In the genomic region with DNA sequence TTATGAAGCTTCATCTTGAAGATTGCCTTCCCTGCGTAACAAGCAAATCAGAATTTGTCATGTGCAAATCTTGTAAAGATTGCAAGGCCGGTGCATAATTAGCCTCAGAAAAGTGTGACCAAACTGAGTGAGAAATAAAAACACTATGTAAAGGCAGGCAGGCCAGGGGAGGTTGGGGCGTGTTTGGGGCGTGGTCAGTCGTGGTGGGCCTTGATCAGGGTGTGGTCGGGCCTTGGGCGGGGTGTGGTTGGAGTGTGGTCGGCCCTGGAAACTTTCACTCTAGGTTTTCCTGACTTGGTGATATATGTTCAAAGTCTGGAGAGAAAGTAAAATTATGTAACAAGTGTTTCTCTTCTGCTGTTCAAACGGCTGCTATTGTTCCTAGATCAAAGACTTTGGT, we compare ENCODE assay signal across 12 mouse cellular contexts.
DNase-seq lines count a peak whose midpoint lies in the region; ATAC-seq and TF ChIP-seq lines count a peak whose summit lies in the region.
"Had no signal": no experiment of that assay in that cellular context is flagged by ENCODE, and none has a peak within 500 bp of the region (broad histone marks: within the 10 kb centered on the region; RNA-seq: fewer than 3 reads in every experiment).

No protein-coding gene starts in this region.

- WGBS in lung, embryonic 15.5 days = 47% methylated on average over 9 of the region's 9 CpGs
- WGBS in lung, adult 2 months = 29% methylated on average over 9 of the region's 9 CpGs
- WGBS in liver, embryonic 13.5 days (ENCODE audit: insufficient replicate concordance) = 15% methylated on average over 9 of the region's 9 CpGs

- no peaks in the 10 kb centered on the region for H3K9me3 ChIP-seq in lung, embryonic 15.5 days
- H3K9me3 ChIP-seq in liver, embryonic 13.5 days (replicated peaks) = no peaks in the 10 kb centered on the region
- H3K9me3 ChIP-seq: neural tube, embryonic 13.5 days had no signal

- no peaks in the 10 kb centered on the region for H3K36me3 ChIP-seq in lung, embryonic 15.5 days
- H3K36me3 ChIP-seq in liver, embryonic 13.5 days = no peaks in the 10 kb centered on the region
- H3K36me3 ChIP-seq: neural tube, embryonic 13.5 days had no signal

- no peak overlapping the region for H3K27ac ChIP-seq in lung, embryonic 15.5 days
- H3K27ac ChIP-seq in liver, embryonic 13.5 days = peak overlapping the region; percentile 84
- H3K27ac ChIP-seq: left cerebral cortex, adult 2 months; neural tube, embryonic 13.5 days had no signal

- ATAC-seq in lung, embryonic 15.5 days (ENCODE audit: borderline replicate concordance, extremely low read depth, low FRiP score, low TSS enrichment) = peak; percentile 53; the same call in 1 of the 2 replicates
- peak; percentile 95 for ATAC-seq in liver, embryonic 13.5 days (ENCODE audit: low read depth)
- ATAC-seq: Patski had no signal

- no peak for TF ChIP-seq CTCF in lung, adult 2 months (IDR thresholded peaks at IDR 0.05; ENCODE audit: insufficient read depth, low read length)

- TF ChIP-seq POLR2A in lung, adult 2 months (IDR thresholded peaks at IDR 0.05; ENCODE audit: borderline replicate concordance, extremely low read depth, low read depth, low read length) = no peak

- H3K4me1 ChIP-seq in lung, embryonic 15.5 days = peaks cover 23% of the 10 kb centered on the region
- peaks cover 2% of the 10 kb centered on the region; the same call in 1 of the 2 replicates for H3K4me1 ChIP-seq in lung, adult 2 months (ENCODE audit: control insufficient read depth, insufficient read depth, low read length)
- peaks cover 42% of the 10 kb centered on the region for H3K4me1 ChIP-seq in liver, embryonic 13.5 days (replicated peaks)

- no peak overlapping the region for H3K9ac ChIP-seq in lung, embryonic 15.5 days
- peak overlapping the region; percentile 60 for H3K9ac ChIP-seq in liver, embryonic 13.5 days
- H3K9ac ChIP-seq: neural tube, embryonic 13.5 days had no signal

- no peak overlapping the region for H3K4me3 ChIP-seq in lung, embryonic 15.5 days
- no peak overlapping the region for H3K4me3 ChIP-seq in lung, adult 2 months (replicated peaks; ENCODE audit: extremely low read depth, low read depth, low read length)
- H3K4me3 ChIP-seq in liver, embryonic 13.5 days (replicated peaks) = peak overlapping the region; percentile 41
- H3K4me3 ChIP-seq: left cerebral cortex, adult 2 months; neural tube, embryonic 13.5 days had no signal

- no peak for DNase-seq in lung, adult 2 months
- DNase-seq in liver, embryonic 13.5 days = peak; percentile 77
- DNase-seq in spleen, adult 12 weeks (ENCODE audit: low spot score) = peak; percentile 65
- DNase-seq in urinary bladder, adult 2 months (ENCODE audit: low spot score) = no peak
- no peak for DNase-seq in gastrocnemius, postnatal 4 days (ENCODE audit: low spot score in 2 of 2)
- DNase-seq in layer of hippocampus, adult 11-12 months (ENCODE audit: low spot score) = no peak
- DNase-seq in right cerebral cortex, postnatal 14 days = no peak
- DNase-seq: cerebellum, postnatal 25 days had no signal

- H3K4me2 ChIP-seq in lung, embryonic 15.5 days = peak overlapping the region; percentile 33; the same call in 1 of the 2 replicates
- H3K4me2 ChIP-seq in liver, embryonic 13.5 days = peak overlapping the region; percentile 76
- H3K4me2 ChIP-seq: neural tube, embryonic 13.5 days had no signal

- H3K27me3 ChIP-seq in lung, embryonic 15.5 days = no peaks in the 10 kb centered on the region
- peaks cover 10% of the 10 kb centered on the region for H3K27me3 ChIP-seq in liver, embryonic 13.5 days
- H3K27me3 ChIP-seq: neural tube, embryonic 13.5 days; Patski had no signal

Comparison
In these comparisons a context has a peak if more than half of its experiments do, and no peak if none do; other contexts are left out.
1. DNase-seq: peak in liver, embryonic 13.5 days (single experiment) and spleen, adult 12 weeks (single experiment); none in lung, adult 2 months (single experiment), urinary bladder, adult 2 months (single experiment), gastrocnemius, postnatal 4 days (0 of 2), layer of hippocampus, adult 11-12 months (single experiment) and right cerebral cortex, postnatal 14 days (single experiment).